Mouse (Mus musculus) G1E (cell line): ENCODE results near the gene Kctd15.

ENCODE experiments used
- CTCF ChIP-seq: IDR thresholded peaks from 2 replicates; pipeline ENCODE4 v1.5.1; 2012; ENCODE audit warnings: low read depth, low read length, inconsistent platforms, mixed read lengths
- GATA1 ChIP-seq: IDR thresholded peaks from 2 replicates; pipeline ENCODE4 v1.6.1; 2012; ENCODE audit warnings: borderline replicate concordance, low read length, inconsistent platforms, mixed read lengths
- GATA2 ChIP-seq: IDR thresholded peaks from 2 replicates; pipeline ENCODE4 v1.6.1; 2012; ENCODE audit warnings: low read depth, low read length, inconsistent platforms, borderline replicate concordance
- POLR2AphosphoS5 ChIP-seq: IDR thresholded peaks from 2 replicates; pipeline ENCODE4 v1.6.1; 2012; ENCODE audit warnings: low read depth, low read length, inconsistent platforms; ENCODE audit not compliant: insufficient replicate concordance
- TAL1 ChIP-seq: conservative IDR thresholded peaks from 2 replicates; pipeline ENCODE4 v1.6.1; 2012; ENCODE audit warnings: low read depth, low read length, inconsistent platforms, mixed read lengths

DNA sequence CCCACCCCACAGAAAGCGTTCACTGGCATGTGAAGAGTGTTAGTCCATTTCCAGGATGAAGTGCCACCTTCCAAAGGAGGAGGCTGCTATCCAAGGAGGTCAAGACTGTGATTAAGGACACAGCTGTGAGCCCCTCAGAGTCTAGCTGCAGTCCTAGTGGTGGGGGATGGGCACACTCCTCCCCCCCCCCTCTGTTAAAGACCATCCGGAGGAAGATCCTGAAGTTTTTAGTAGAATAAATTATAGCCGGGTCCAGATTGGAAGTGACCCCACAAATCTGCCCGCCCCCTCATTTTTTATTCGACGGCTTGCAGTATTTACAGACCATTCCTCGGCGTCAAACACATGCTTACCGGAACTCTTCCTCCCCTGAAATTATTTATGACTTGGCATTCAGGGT lies 41.7 kb upstream of the Kctd15 start:
- TF ChIP-seq CTCF (no peak), GATA2 (no peak), TAL1 (no peak), POLR2AphosphoS5 (no peak), GATA1 (no peak)
